Mouse (Mus musculus) heart, embryonic 14.5 days (tissue): ENCODE data around the gene Bdh1. TPM values are rescaled to one million over a fixed set of nuclear protein-coding genes. Genes with fewer than 3 reads are reported as not detected.

ENCODE experiments used
- ATAC-seq: fragments of 200-750 bp; cut with Nextera tagmentation; 2 replicates; pipeline ENCODE4 v1.8.0; 2017; ENCODE audit warnings: low read depth, moderate TSS enrichment; ENCODE audit not compliant: insufficient number of reproducible peaks, insufficient read depth, low FRiP score
- H3K27ac ChIP-seq, 2 experiments: fragments of 200-500 bp in 1 of 2; fragments of 300-500 bp in 1 of 2; sonication (generic) in 1 of 2; replicated peaks in 1 of 2; 2 replicates each; pipeline ENCODE4 v1.5.1; 2012 to 2014; ENCODE audit warnings: low read depth in 2 of 2, low read length in 2 of 2, control low read depth in 1 of 2, mild to moderate bottlenecking in 1 of 2, mixed read lengths in 1 of 2; ENCODE audit not compliant: control insufficient read depth in 1 of 2, insufficient read depth in 1 of 2
- H3K27me3 ChIP-seq: fragments of 300-500 bp; sonication (generic); 2 replicates; pipeline ENCODE4 v1.6.1; 2014; ENCODE audit warnings: mild to moderate bottlenecking, low read length, control low read depth; ENCODE audit not compliant: control insufficient read depth, insufficient read depth
- H3K36me3 ChIP-seq: fragments of 300-500 bp; sonication (generic); 2 replicates; pipeline ENCODE4 v1.6.1; 2014; ENCODE audit warnings: mild to moderate bottlenecking, control low read depth, low read length, mixed read lengths; ENCODE audit not compliant: control insufficient read depth, insufficient read depth
- H3K4me1 ChIP-seq, 2 experiments: fragments of 200-500 bp in 1 of 2; fragments of 300-500 bp in 1 of 2; sonication (generic) in 1 of 2; 2 replicates each; pipeline ENCODE4 v1.6.1; 2012 to 2014; ENCODE audit warnings: low read length in 2 of 2, control low read depth in 1 of 2, mixed read lengths in 1 of 2; ENCODE audit not compliant: control insufficient read depth in 2 of 2, insufficient read depth in 2 of 2
- H3K4me2 ChIP-seq: fragments of 300-500 bp; sonication (generic); 2 replicates; pipeline ENCODE4 v1.6.1; 2014; ENCODE audit warnings: mild to moderate bottlenecking, low read length
- H3K4me3 ChIP-seq, 2 experiments: fragments of 200-500 bp in 1 of 2; fragments of 300-500 bp in 1 of 2; sonication (generic) in 1 of 2; 2 replicates each; pipeline ENCODE4 v1.5.1; 2012 to 2014; ENCODE audit warnings: low read length in 2 of 2, mild to moderate bottlenecking in 2 of 2, control low read depth in 1 of 2, low read depth in 1 of 2, moderate library complexity in 1 of 2; ENCODE audit not compliant: control insufficient read depth in 1 of 2, insufficient read depth in 1 of 2
- H3K9ac ChIP-seq: fragments of 300-500 bp; sonication (generic); 2 replicates; pipeline ENCODE4 v1.6.1; 2014; ENCODE audit warnings: mild to moderate bottlenecking, low read length
- H3K9me3 ChIP-seq: fragments of 300-500 bp; sonication (generic); 2 replicates; pipeline ENCODE4 v1.6.1; 2016; ENCODE audit warnings: low read length, control low read depth; ENCODE audit not compliant: control insufficient read depth
- WGBS: fragments of 180-500 bp; shearing (Covaris S2); extraction: QIAGEN DNeasy Blood & Tissue Kit; methylation state at CpG from one replicate; pipeline ENCODE4 v1.1.7; 2014; 5-methylcytosine and 5-hydroxymethylcytosine counted together
- polyA plus RNA-seq: library from polyadenylated mRNA; unstranded; fragments of >200 nt; fragmentation: Nextera tagmentation; extraction: Ambion mirVana; gene quantifications from 2 replicates; pipeline ENCODE4 v1.2.1, GENCODE M21; 2014

The Bdh1 gene
- polyA plus RNA-seq, 1 experiment from 2014 or later, result 9.0 TPM

- 41% methylated on average over 10 of the region's 10 CpGs for WGBS
- Histone ChIP-seq H3K27me3 (no peaks in the 10 kb centered on the region), H3K4me2 (0 out of 2 replicates have a peak overlapping the region, but pooled peaks have one; percentile 11), H3K4me1 (peaks cover 15 to 24% of the 10 kb centered on the region in 2 experiments), H3K9ac (no peak overlapping the region), H3K27ac (no peak overlapping the region), H3K4me3 (no peak overlapping the region), H3K36me3 (no peaks in the 10 kb centered on the region), H3K9me3 (no peaks in the 10 kb centered on the region)
- no peak for ATAC-seq
These were observed 84.8 kb downstream of the Bdh1 start for GRCm38 (mm10) chr16:31506665-31507456.

- no peak for ATAC-seq
- WGBS, result 37% methylated on average over 6 of the region's 6 CpGs
These were observed 85.3 kb downstream of the Bdh1 start for GRCm38 (mm10) chr16:31507457-31507755.

GRCm38 (mm10) chr16:31507794-31508526 lies 85.9 kb downstream of the Bdh1 start:
- no peaks in the 10 kb centered on the region for H3K27me3 ChIP-seq
- H3K9me3 ChIP-seq, result no peaks in the 10 kb centered on the region
- H3K4me3 ChIP-seq, result no peak overlapping the region
- peak overlapping the region; percentile 58; the same call in 1 of the 2 replicates for H3K4me2 ChIP-seq
- no peak overlapping the region for H3K27ac ChIP-seq
- H3K36me3 ChIP-seq, result no peaks in the 10 kb centered on the region
- H3K9ac ChIP-seq, result no peak overlapping the region
- ATAC-seq, result no peak
- H3K4me1 ChIP-seq, result peaks cover 15 to 24% of the 10 kb centered on the region in 2 experiments
- 40% methylated on average over 14 of the region's 14 CpGs for WGBS

More at GRCm38 (mm10) chr16:31507457-31507755, 85.3 kb downstream of the Bdh1 start:
- H3K4me1 ChIP-seq, result peaks cover 15 to 24% of the 10 kb centered on the region in 2 experiments
- 0 out of 2 replicates have a peak overlapping the region, but pooled peaks have one; percentile 11 for H3K4me2 ChIP-seq
- no peaks in the 10 kb centered on the region for H3K9me3 ChIP-seq
- no peak overlapping the region for H3K27ac ChIP-seq
- H3K36me3 ChIP-seq, result no peaks in the 10 kb centered on the region
- H3K9ac ChIP-seq, result no peak overlapping the region
- H3K27me3 ChIP-seq, result no peaks in the 10 kb centered on the region
- no peak overlapping the region for H3K4me3 ChIP-seq

Other genes with a start within 250 kb of the Bdh1 start
- gene Acap2, start 221.0 kb upstream of the Bdh1 start, polyA plus RNA-seq, result 14.9 and 15.0 TPM in 2 replicates
- 104 and 105 TPM in 2 replicates for gene Ppp1r2, start 147.0 kb upstream of the Bdh1 start, polyA plus RNA-seq
- 0.19 and 0.53 TPM in 2 replicates for gene Apod, start 107.5 kb upstream of the Bdh1 start, polyA plus RNA-seq
- gene Dlg1, start 241.2 kb downstream of the Bdh1 start, polyA plus RNA-seq, result 18.5 and 21.9 TPM in 2 replicates